Mouse (Mus musculus) lung, embryonic 14.5 days (tissue): ENCODE data around the gene Rasal2. TPM values are rescaled to one million over a fixed set of nuclear protein-coding genes. Genes with fewer than 3 reads are reported as not detected.

Experiments
- ATAC-seq: fragments of 200-750 bp; cut with Nextera tagmentation; 2 replicates; pipeline ENCODE4 v1.8.0; 2017; ENCODE audit warnings: mild to moderate bottlenecking, moderate TSS enrichment, moderate library complexity; ENCODE audit not compliant: insufficient read depth
- DNase-seq: peaks from one replicate; pipeline ENCODE4 v3.0.0-alpha.2; 2015
- H3K27ac ChIP-seq: fragments of 300-500 bp; sonication (generic); 2 replicates; pipeline ENCODE4 v1.5.1; 2014; ENCODE audit warnings: low read depth, mild to moderate bottlenecking, moderate library complexity
- H3K27me3 ChIP-seq: fragments of 300-500 bp; sonication (generic); 2 replicates; pipeline ENCODE4 v1.6.1; 2014; ENCODE audit warnings: low read length, control low read depth; ENCODE audit not compliant: insufficient read depth
- H3K36me3 ChIP-seq: fragments of 300-500 bp; sonication (generic); 2 replicates; pipeline ENCODE4 v1.6.1; 2014; ENCODE audit warnings: control low read depth; ENCODE audit not compliant: insufficient read depth
- H3K4me1 ChIP-seq: fragments of 300-500 bp; sonication (generic); 2 replicates; pipeline ENCODE4 v1.6.1; 2014; ENCODE audit warnings: antibody characterized with exemption, control low read depth; ENCODE audit not compliant: insufficient read depth
- H3K4me2 ChIP-seq: fragments of 300-500 bp; sonication (generic); 2 replicates; pipeline ENCODE4 v1.6.1; 2014; ENCODE audit warnings: mild to moderate bottlenecking
- H3K4me3 ChIP-seq: fragments of 300-500 bp; sonication (generic); 2 replicates; pipeline ENCODE4 v1.5.1; 2014; ENCODE audit warnings: low read depth, low read length
- H3K9ac ChIP-seq: fragments of 300-500 bp; sonication (generic); 2 replicates; pipeline ENCODE4 v1.6.1; 2014
- H3K9me3 ChIP-seq: fragments of 300-500 bp; sonication (generic); 2 replicates; pipeline ENCODE4 v1.6.1; 2016; ENCODE audit warnings: low read depth, low read length, control low read depth
- CTCF ChIP-seq: IDR thresholded peaks from 2 replicates; pipeline ENCODE4 v1.5.1; 2016; ENCODE audit warnings: antibody characterized with exemption, low read depth
- WGBS: fragments of 180-500 bp; shearing (Covaris S2); extraction: QIAGEN DNeasy Blood & Tissue Kit; methylation state at CpG from one replicate; pipeline ENCODE4 v1.1.7; 2014; 5-methylcytosine and 5-hydroxymethylcytosine counted together
- polyA plus RNA-seq: library from polyadenylated mRNA; unstranded; fragments of >200 nt; fragmentation: Nextera tagmentation; extraction: Ambion mirVana; gene quantifications from 2 replicates; pipeline ENCODE4 v1.2.1, GENCODE M21; 2014

Gene Rasal2
- polyA plus RNA-seq, 1 experiment from 2014 or later = 10.3 TPM

DNA sequence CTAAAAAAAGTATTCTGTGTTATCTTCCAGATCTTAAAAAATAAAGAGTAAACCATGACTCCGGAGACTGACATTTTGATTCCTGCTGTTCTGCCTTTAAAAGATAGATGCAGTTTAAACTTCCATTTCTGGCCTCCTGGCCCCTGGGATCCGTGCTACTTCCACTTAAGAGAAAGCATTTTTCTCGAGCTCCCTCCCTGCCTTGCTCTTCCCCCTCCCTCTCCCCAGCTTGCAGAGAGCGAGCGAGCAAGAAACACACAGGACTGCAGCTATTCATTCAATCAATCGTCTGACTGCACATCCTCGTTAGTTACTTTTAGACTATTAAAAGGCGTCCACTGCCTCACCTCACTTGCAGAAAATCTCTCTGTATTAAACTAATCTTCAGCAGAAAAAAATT is 181.4 kb downstream of the Rasal2 start:
- 16% methylated on average over 8 of the region's 8 CpGs for WGBS
- DNase-seq (peak; percentile 26), ATAC-seq (no peak)
- Histone ChIP-seq H3K4me3 (no peak overlapping the region), H3K27ac (no peak overlapping the region), H3K4me2 (0 out of 2 replicates have a peak overlapping the region, but pooled peaks have one; percentile 10), H3K36me3 (no peaks in the 10 kb centered on the region), H3K27me3 (no peaks in the 10 kb centered on the region), H3K4me1 (no peaks in the 10 kb centered on the region), H3K9ac (no peak overlapping the region), H3K9me3 (no peaks in the 10 kb centered on the region)
- no peak for TF ChIP-seq CTCF

DNA sequence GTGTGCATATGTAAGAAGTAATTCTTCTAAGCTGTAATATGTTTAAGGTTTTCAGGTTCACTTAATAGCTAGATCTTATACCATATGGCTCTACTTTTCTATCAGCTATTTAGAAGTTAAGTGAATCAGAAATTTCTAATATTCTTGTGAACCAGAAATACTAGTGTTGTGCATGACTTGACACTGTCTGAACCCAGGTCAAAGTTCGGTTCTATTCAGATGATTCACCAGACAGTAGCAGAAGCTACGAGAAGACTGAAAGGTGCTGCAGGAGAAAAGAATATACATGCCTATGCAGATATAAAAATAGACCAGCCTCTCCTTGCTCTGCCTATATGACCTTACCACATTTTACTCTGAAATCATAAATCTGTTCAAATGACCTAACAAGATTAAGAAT is 182.0 kb downstream of the Rasal2 start:
- DNase-seq (no peak), ATAC-seq (no peak)
- no peaks in the 10 kb centered on the region for H3K9me3 ChIP-seq
- H3K4me1 ChIP-seq = no peaks in the 10 kb centered on the region
- no peak for TF ChIP-seq CTCF
- no peaks in the 10 kb centered on the region for H3K36me3 ChIP-seq
- H3K4me3 ChIP-seq = no peak overlapping the region
- no peak overlapping the region for H3K4me2 ChIP-seq
- H3K27me3 ChIP-seq = no peaks in the 10 kb centered on the region
- 63% methylated on average over 2 of the region's 2 CpGs for WGBS
- no peak overlapping the region for H3K9ac ChIP-seq
- no peak overlapping the region for H3K27ac ChIP-seq

DNA sequence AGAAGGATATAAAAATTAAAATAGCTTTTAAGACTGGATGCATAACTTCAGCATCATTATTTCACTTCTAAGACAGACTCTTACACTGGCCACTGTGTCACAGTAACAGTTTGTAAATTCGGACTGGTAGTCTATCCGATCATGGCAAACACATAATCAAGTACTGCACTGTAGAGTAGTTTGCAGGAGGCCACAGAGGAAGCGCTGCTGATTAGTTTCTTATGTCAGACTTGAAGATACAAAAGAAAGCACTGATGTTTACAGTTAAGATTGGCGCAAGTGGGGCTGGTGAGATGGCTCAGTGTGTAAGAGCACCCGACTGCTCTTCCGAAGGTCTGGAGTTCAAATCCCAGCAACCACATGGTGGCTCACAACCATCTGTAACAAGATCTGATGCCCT is 187.4 kb downstream of the Rasal2 start:
- no peaks in the 10 kb centered on the region for H3K4me1 ChIP-seq
- H3K36me3 ChIP-seq = no peaks in the 10 kb centered on the region
- no peak overlapping the region for H3K27ac ChIP-seq
- TF ChIP-seq CTCF = no peak
- 71% methylated on average over 6 of the region's 6 CpGs for WGBS
- DNase-seq = peak; percentile 59
- H3K9ac ChIP-seq = no peak overlapping the region
- H3K4me3 ChIP-seq = no peak overlapping the region
- H3K27me3 ChIP-seq = no peaks in the 10 kb centered on the region
- H3K9me3 ChIP-seq = no peaks in the 10 kb centered on the region
- no peak overlapping the region for H3K4me2 ChIP-seq
- peak; percentile 54; the same call in 1 of the 2 replicates for ATAC-seq

DNA sequence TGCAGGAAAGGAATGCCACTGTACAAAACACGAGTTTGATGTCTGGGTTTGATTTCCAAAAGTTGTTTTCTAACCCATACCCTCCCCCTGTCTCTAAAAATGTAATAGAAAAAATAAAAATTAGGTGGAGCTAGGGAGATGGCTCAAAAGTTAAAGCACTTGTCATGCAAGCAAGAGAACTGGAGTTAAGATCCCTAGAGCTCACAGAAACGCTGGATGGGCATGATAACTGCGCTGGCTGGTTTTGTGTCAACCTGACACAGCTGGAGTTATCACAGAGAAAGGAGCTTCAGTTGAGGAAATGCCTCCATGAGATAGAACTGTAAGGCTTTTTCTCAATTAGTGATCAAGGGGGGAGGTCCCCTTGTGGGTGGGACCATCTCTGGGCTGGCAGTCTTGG is 191.5 kb downstream of the Rasal2 start:
- 82% methylated on average over 3 of the region's 3 CpGs for WGBS
- ATAC-seq = no peak
- H3K27ac ChIP-seq = no peak overlapping the region

DNA sequence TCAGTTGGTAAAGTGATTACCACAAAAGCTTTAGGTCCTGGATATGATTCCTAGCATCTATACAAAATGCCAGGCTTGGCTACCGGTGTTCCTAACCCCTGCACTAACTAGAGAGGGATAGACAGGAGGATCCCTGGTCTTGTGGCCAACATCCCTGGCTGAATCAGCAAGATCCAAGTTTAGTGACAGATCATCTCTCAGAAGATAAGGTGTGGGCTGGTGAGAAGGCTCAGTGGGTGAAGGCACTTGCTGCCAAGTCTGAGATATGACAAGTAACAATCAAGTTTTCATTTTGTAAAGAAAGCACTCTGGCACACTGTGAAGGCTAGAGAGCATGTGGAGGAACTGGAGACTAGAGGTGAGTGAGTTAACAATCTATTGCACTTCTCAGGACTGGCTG is 191.9 kb downstream of the Rasal2 start:
- Histone ChIP-seq H3K9me3 (no peaks in the 10 kb centered on the region), H3K4me1 (no peaks in the 10 kb centered on the region), H3K27ac (no peak overlapping the region), H3K27me3 (no peaks in the 10 kb centered on the region), H3K36me3 (no peaks in the 10 kb centered on the region), H3K4me2 (no peak overlapping the region), H3K4me3 (no peak overlapping the region), H3K9ac (no peak overlapping the region)
- 81% methylated on average over 1 of the region's 1 CpGs for WGBS
- TF ChIP-seq CTCF = no peak
- ATAC-seq (no peak), DNase-seq (no peak)

More for the DNA sequence above, 191.5 kb downstream of the Rasal2 start:
- Histone ChIP-seq H3K9me3 (no peaks in the 10 kb centered on the region), H3K4me1 (no peaks in the 10 kb centered on the region), H3K4me3 (no peak overlapping the region), H3K4me2 (no peak overlapping the region), H3K9ac (no peak overlapping the region), H3K27me3 (no peaks in the 10 kb centered on the region), H3K36me3 (no peaks in the 10 kb centered on the region)
- TF ChIP-seq CTCF = no peak
- DNase-seq = no peak

DNA sequence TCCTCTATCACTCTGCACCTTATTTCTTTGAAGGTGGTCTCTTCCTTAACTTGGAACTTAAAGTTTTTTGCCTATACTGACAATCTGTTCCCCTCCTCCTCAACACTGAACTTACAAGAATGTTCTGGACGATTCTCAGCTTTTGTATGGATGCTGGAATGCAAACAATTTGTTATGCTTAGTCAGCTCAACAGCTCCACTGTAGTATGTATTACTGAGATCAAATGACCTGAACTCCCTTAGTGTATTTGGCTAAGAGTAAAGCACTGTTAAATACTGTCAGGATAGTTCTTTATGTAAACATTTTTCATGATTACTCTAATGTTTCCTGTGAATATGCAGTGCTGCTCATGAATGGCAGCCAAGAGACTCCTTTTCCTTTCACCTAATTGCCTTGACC is 203.6 kb downstream of the Rasal2 start:
- peaks cover 5% of the 10 kb centered on the region; the same call in 1 of the 2 replicates for H3K9me3 ChIP-seq
- ATAC-seq = peak; percentile 94
- H3K36me3 ChIP-seq = no peaks in the 10 kb centered on the region
- peak; percentile 63 for DNase-seq
- no peak overlapping the region for H3K9ac ChIP-seq
- no peak overlapping the region for H3K4me2 ChIP-seq
- no peak for TF ChIP-seq CTCF
- H3K27me3 ChIP-seq = no peaks in the 10 kb centered on the region
- H3K4me3 ChIP-seq = no peak overlapping the region
- WGBS = 3% methylated on average over 1 of the region's 1 CpGs
- H3K27ac ChIP-seq = peak overlapping the region; percentile 46; the same call in 1 of the 2 replicates
- H3K4me1 ChIP-seq = peaks cover 7% of the 10 kb centered on the region; the same call in 1 of the 2 replicates

DNA sequence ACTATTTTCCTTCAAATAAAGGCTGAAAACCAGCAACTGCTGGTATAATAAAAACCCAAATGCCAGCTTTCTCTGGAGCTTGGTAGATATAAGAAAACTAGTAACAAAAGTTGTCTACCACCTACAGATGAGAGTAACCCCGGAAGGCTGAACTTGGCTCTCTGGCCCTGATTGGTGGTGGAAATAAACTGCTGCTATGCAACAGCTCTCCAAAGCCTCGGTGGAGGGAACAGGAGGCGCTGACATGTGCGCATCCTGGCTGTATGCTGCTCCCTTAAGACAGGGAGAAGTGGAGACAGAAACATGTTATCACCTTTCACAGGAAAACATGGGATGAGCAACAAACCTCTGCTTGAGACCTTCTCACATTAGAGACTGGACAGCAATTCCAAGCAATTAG is 206.7 kb downstream of the Rasal2 start:
- no peak for TF ChIP-seq CTCF
- no peak overlapping the region for H3K27ac ChIP-seq

DNA sequence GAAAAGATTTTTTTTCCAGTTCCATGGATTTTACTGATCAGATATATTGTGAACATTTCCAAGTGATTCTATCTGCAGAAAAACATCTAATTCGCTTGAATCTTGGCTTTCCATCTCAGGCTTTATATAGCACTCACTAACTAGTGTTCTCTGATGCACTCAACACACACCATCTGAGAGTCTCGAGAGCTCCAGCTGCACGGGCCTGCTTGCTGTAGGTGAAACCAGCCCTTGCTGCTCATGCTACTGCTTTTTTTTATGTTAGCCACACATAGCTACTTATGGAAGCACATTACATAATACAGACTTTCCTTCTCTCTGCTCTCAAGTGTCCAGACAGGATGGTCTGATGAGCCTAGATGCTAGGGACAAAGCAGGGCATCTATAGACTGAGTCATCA is 229.4 kb downstream of the Rasal2 start:
- H3K9ac ChIP-seq = no peak overlapping the region
- TF ChIP-seq CTCF = no peak
- H3K9me3 ChIP-seq = no peaks in the 10 kb centered on the region
- H3K4me3 ChIP-seq = no peak overlapping the region
- H3K36me3 ChIP-seq = no peaks in the 10 kb centered on the region
- no peak overlapping the region for H3K27ac ChIP-seq
- no peaks in the 10 kb centered on the region for H3K27me3 ChIP-seq
- H3K4me1 ChIP-seq = peaks cover 9% of the 10 kb centered on the region; the same call in 1 of the 2 replicates
- no peak for ATAC-seq
- peak; percentile 16 for DNase-seq
- whole genome bisulfite sequencing = 55% methylated on average over 3 of the region's 3 CpGs
- no peak overlapping the region for H3K4me2 ChIP-seq

More for the DNA sequence above, 206.7 kb downstream of the Rasal2 start:
- Histone ChIP-seq H3K4me1 (peaks cover 7% of the 10 kb centered on the region; the same call in 1 of the 2 replicates), H3K9me3 (no peaks in the 10 kb centered on the region), H3K4me2 (no peak overlapping the region), H3K36me3 (no peaks in the 10 kb centered on the region), H3K27me3 (no peaks in the 10 kb centered on the region), H3K4me3 (no peak overlapping the region), H3K9ac (no peak overlapping the region)
- DNase-seq = no peak
- 60% methylated on average over 4 of the region's 4 CpGs for whole genome bisulfite sequencing
- no peak for ATAC-seq
